Mouse (Mus musculus) intestine, embryonic 16.5 days (tissue): ENCODE measurements around the gene Herc6. TPM values are rescaled to one million over a fixed set of nuclear protein-coding genes. Genes with fewer than 3 reads are reported as not detected.

Experiments used
- ATAC-seq: fragments of 200-750 bp; cut with Nextera tagmentation; 2 replicates; pipeline ENCODE4 v1.8.0; 2017; ENCODE audit warnings: moderate TSS enrichment, moderate library complexity
- H3K27ac ChIP-seq: fragments of 300-500 bp; sonication (generic); 2 replicates; pipeline ENCODE4 v1.5.1; 2014; ENCODE audit warnings: mild to moderate bottlenecking, low read length
- H3K27me3 ChIP-seq: fragments of 300-500 bp; sonication (generic); replicated peaks from 2 replicates; pipeline ENCODE4 v1.6.1; 2014; ENCODE audit warnings: low read length, control low read depth, mixed read lengths; ENCODE audit not compliant: control insufficient read depth, insufficient read depth
- H3K36me3 ChIP-seq: fragments of 300-500 bp; sonication (generic); 2 replicates; pipeline ENCODE4 v1.6.1; 2014; ENCODE audit warnings: low read length, control low read depth; ENCODE audit not compliant: control insufficient read depth, insufficient read depth
- H3K4me1 ChIP-seq: fragments of 300-500 bp; sonication (generic); 2 replicates; pipeline ENCODE4 v1.6.1; 2014; ENCODE audit warnings: low read length, control low read depth, mixed read lengths; ENCODE audit not compliant: control insufficient read depth, insufficient read depth
- H3K4me2 ChIP-seq: fragments of 300-500 bp; sonication (generic); 2 replicates; pipeline ENCODE4 v1.6.1; 2014; ENCODE audit warnings: low read depth, low read length, control low read depth
- H3K4me3 ChIP-seq: fragments of 300-500 bp; sonication (generic); 2 replicates; pipeline ENCODE4 v1.5.1; 2014; ENCODE audit warnings: mild to moderate bottlenecking, low read length
- H3K9ac ChIP-seq: fragments of 300-500 bp; sonication (generic); 2 replicates; pipeline ENCODE4 v1.6.1; 2014; ENCODE audit warnings: low read depth, low read length
- H3K9me3 ChIP-seq: fragments of 300-500 bp; sonication (generic); 2 replicates; pipeline ENCODE4 v1.6.1; 2016; ENCODE audit warnings: low read length, control low read depth; ENCODE audit not compliant: control insufficient read depth
- WGBS: fragments of 180-500 bp; shearing (Covaris S2); extraction: QIAGEN DNeasy Blood & Tissue Kit; methylation state at CpG from one replicate; pipeline ENCODE4 v1.1.7; 2014; 5-methylcytosine and 5-hydroxymethylcytosine counted together
- polyA plus RNA-seq: library from polyadenylated mRNA; unstranded; fragments of >200 nt; fragmentation: Nextera tagmentation; extraction: Ambion mirVana; gene quantifications from 2 replicates; pipeline ENCODE4 v1.2.1, GENCODE M21; 2015

The Herc6 gene
- polyA plus RNA-seq, 1 experiment from 2014 or later: 1.2 TPM

DNA sequence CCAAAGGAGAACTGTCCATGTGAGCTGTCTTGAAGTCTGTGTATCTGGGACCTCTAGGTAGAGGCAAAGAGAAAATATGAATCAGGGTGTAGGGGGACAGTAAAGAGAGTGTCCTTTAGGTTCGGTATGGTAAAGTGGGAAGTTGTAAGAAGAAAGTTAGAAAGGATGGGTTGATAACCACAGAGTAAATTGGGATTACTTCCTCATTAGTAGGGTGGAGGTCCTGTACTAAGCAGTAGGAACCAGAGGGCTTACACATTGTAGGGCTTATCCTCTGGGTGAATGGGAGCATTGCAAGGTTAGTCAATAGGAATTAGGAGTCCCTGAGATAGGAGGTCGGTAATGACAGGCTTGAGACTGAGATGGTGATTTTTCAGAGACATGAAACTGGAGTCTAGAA, 13.2 kb upstream of the Herc6 start:
- WGBS: 85% methylated on average over 2 of the region's 2 CpGs

DNA sequence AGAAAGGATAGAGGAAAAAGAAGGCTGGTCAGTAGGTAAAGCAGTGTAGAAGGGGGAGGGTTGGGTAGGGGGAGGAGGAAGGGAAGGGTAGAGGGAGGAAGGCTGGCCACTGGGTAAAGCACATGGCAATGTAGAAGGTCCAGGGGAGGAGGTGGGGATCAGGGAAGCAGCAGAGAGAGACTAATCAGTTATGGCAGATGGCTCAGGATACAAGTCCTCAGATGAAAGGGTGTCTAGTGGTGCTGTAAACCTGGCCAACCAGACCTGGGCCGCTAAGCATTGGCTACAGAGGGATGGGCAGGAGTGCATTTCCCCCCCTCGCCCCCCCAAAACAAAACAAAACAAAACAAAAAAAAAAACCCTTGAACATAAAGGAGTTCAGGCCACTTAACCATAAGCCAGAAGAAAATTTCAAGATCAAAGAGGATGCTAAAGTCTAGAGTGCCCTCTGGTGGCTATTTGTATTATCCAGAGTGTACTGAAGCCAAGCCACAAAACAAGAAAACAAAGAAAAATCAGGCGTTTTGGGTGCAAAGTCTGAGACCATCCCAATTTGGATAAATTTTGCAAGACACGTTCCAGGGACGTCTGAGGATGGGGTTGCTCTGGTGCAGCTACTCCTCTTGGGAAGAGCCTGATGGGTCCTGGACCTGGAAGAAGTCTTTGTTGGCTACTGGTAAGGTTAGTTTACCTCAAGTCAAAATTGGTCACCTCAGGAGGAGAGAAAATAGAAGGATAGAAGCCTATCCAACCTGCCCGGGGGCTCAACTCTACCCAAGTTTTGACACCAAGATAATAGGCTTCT, 10.4 kb upstream of the Herc6 start:
- no peaks in the 10 kb centered on the region for H3K27me3 ChIP-seq
- no peak overlapping the region for H3K9ac ChIP-seq
- no peak overlapping the region for H3K4me3 ChIP-seq
- H3K4me1 ChIP-seq: no peaks in the 10 kb centered on the region
- ATAC-seq: peak; percentile 59; the same call in 1 of the 2 replicates
- H3K27ac ChIP-seq: no peak overlapping the region
- H3K4me2 ChIP-seq: no peak overlapping the region
- whole genome bisulfite sequencing: 12% methylated on average over 6 of the region's 6 CpGs
- H3K9me3 ChIP-seq: no peaks in the 10 kb centered on the region
- H3K36me3 ChIP-seq: no peaks in the 10 kb centered on the region

More for the DNA sequence above, 13.2 kb upstream of the Herc6 start:
- no peaks in the 10 kb centered on the region for H3K9me3 ChIP-seq
- H3K4me3 ChIP-seq: no peak overlapping the region
- H3K36me3 ChIP-seq: no peaks in the 10 kb centered on the region
- no peak for ATAC-seq
- H3K27me3 ChIP-seq: no peaks in the 10 kb centered on the region
- H3K4me1 ChIP-seq: no peaks in the 10 kb centered on the region
- no peak overlapping the region for H3K9ac ChIP-seq
- H3K4me2 ChIP-seq: no peak overlapping the region
- no peak overlapping the region for H3K27ac ChIP-seq

DNA sequence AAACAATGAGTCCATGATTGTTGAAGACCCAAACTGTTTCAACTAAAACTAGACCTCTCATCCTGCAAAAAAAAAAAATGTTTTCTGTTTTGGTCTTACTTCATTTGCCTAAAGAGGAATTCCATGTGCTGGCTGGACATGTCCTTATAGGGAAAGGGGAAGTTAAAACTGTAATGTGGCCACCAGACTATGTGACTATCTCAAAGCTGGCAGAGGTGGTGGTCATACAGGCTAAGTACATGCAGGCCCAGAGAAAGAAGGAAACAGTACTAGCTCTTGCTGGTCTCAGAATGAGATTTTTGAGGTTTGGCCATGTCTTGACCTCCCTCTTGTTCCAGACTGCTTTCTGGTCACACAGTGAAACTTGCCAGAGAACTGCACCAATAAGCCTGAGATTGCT, 9.2 kb upstream of the Herc6 start:
- Histone ChIP-seq H3K4me2 (no peak overlapping the region), H3K9ac (no peak overlapping the region), H3K4me3 (no peak overlapping the region), H3K36me3 (no peaks in the 10 kb centered on the region), H3K27me3 (no peaks in the 10 kb centered on the region), H3K27ac (no peak overlapping the region), H3K4me1 (no peaks in the 10 kb centered on the region), H3K9me3 (no peaks in the 10 kb centered on the region)
- ATAC-seq: no peak

DNA sequence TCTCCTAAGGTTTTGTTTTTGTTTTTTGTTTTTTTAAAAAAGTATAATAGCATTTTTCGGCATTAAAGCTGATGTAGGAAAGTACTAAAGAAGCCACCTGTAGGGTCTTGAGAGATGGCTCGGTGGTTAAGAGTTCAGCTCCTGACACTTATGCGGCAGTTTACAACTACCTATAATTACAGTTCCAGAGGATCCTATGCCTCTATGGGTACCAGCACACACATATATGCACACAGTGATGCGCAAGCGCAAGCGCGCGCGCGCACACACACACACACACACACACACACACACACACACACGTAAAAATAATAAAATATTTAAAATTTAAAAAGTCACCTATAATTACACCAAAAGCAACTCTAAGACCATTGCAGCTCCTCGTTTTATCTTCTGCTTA, 795 bp downstream of the Herc6 start:
- Histone ChIP-seq H3K27ac (no peak overlapping the region), H3K4me2 (peak overlapping the region; percentile 90), H3K9me3 (no peaks in the 10 kb centered on the region), H3K27me3 (no peaks in the 10 kb centered on the region), H3K9ac (no peak overlapping the region), H3K36me3 (no peaks in the 10 kb centered on the region), H3K4me1 (no peaks in the 10 kb centered on the region), H3K4me3 (peak overlapping the region; percentile 73)
- 84% methylated on average over 12 of the region's 12 CpGs for WGBS
- peak; percentile 45; the same call in 1 of the 2 replicates for ATAC-seq

DNA sequence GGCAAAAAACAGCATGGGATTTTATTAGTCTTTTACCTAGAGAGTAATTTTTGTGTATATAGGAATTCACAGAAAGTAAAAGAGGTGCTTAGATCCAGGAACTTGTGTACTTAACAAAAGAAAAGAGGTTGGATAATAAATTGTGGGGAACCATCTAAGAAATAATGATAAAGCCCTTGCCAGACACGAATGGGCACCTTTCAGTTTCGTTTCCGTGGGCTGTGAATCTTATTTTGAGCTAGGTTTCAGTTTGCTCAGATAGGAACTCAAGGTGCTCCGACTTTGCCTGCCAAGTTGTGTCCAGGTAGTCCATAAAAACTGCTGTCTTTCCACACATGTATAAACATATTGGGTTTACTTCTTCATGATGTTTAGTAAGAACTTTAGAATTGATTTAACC, 1.6 kb downstream of the Herc6 start:
- Histone ChIP-seq H3K4me1 (no peaks in the 10 kb centered on the region), H3K4me3 (no peak overlapping the region), H3K9ac (no peak overlapping the region), H3K27me3 (no peaks in the 10 kb centered on the region), H3K27ac (no peak overlapping the region), H3K36me3 (no peaks in the 10 kb centered on the region), H3K4me2 (no peak overlapping the region), H3K9me3 (no peaks in the 10 kb centered on the region)
- WGBS: 74% methylated on average over 4 of the region's 4 CpGs
- no peak for ATAC-seq

DNA sequence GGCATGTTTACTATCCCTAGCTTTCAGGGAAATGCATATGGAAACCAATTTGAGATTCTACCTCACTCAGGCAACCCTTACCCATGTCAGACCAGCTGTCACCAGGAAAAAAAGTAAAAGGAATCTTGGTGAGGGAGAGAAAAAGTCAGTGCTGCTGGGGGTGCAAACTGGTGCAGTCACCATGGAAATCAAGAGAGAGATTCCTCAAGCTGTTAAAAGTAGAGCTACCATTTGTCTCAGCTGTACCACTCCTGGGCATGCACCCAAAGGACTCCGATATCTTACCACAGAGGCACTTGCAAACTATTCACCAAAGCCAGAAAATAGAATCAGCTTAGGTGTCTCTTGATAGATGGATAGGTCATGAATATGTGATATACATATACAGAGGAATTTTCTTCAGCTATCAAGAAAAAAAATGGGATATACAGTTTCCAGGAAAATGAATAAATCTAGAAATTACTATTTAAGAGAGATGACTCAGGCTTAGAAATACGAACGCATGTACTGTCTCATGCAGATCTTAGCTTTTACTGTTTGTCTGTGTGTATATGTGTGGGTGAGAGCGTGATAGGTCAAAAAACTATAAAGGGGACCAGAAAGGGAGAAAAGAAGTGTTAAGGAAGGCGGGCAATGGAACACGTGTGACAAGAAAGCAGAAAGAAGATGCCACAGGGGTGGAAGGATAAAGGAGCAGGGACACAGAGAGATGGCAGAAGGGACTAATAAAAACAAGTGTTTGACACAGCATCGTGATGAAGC, 24.9 kb downstream of the Herc6 start:
- Histone ChIP-seq H3K4me1 (no peaks in the 10 kb centered on the region), H3K36me3 (no peaks in the 10 kb centered on the region), H3K4me2 (no peak overlapping the region), H3K9me3 (no peaks in the 10 kb centered on the region), H3K9ac (no peak overlapping the region), H3K4me3 (no peak overlapping the region), H3K27ac (no peak overlapping the region), H3K27me3 (no peaks in the 10 kb centered on the region)
- 89% methylated on average over 7 of the region's 7 CpGs for WGBS
- ATAC-seq: no peak

DNA sequence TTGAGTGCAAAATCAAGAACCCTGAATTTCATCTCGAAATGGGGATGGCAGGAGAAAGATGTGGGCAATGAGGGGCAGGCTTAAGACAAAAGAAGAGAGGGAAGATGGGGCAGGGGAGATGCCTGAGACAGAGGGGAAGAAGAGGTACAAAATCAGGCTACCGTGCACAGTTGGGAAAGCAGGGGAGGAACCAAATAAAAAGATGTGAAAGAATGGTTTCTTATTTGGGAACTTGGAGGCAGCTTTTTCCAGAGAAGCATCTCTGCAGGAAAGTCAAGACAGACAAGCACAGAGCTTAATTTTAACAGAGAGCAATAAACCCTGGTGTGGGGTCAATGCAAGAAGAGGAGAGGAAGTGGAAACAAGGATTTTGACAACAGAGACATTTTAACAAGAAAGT, 27.2 kb downstream of the Herc6 start:
- H3K4me1 ChIP-seq: no peaks in the 10 kb centered on the region
- no peak for ATAC-seq
- 86% methylated on average over 2 of the region's 2 CpGs for WGBS
- no peak overlapping the region for H3K4me2 ChIP-seq
- no peak overlapping the region for H3K4me3 ChIP-seq
- H3K27me3 ChIP-seq: no peaks in the 10 kb centered on the region
- no peak overlapping the region for H3K27ac ChIP-seq
- H3K36me3 ChIP-seq: no peaks in the 10 kb centered on the region
- H3K9me3 ChIP-seq: no peaks in the 10 kb centered on the region
- H3K9ac ChIP-seq: no peak overlapping the region

DNA sequence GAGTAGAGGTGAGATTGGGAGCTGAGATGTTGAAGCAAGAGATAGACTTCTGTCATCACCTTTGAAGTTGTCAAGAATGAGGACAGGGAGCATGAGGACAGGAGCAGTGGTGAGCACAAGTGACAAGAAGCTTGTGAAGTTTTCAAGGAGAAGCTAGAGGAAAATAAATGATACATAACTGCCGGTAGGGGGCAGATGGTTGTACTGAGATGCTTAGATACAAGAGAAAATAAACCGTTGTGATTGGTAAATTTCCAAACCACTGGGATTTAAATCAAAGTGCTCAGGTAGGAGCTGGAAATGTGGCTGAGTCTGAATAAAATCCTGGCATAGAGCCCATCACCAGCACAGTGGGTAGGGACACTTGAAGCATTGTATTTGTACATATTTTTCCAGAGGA, 28.8 kb downstream of the Herc6 start:
- Histone ChIP-seq H3K4me2 (no peak overlapping the region), H3K9ac (no peak overlapping the region), H3K4me1 (no peaks in the 10 kb centered on the region), H3K4me3 (no peak overlapping the region), H3K9me3 (no peaks in the 10 kb centered on the region), H3K27ac (no peak overlapping the region), H3K36me3 (no peaks in the 10 kb centered on the region), H3K27me3 (no peaks in the 10 kb centered on the region)
- 49% methylated on average over 2 of the region's 2 CpGs for WGBS
- no peak for ATAC-seq

DNA sequence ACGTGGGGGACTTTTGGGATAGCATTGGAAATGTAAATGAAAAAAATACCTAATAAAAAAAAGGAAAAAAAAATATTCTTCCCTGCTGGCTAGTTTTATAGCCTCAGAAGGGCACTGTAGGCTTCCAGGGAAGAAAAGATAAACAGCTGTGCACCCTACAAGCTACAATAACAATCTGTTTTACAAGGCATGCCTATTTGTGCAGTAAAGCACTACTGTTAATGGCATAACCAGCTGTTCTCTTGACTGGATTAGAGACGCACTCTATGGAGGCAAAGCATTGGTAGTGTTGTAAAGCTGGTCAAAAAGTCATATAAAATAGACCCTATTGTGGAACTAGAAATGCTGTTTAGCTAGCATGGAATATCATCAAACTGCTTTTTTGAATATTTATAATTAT, 35.0 kb downstream of the Herc6 start:
- Histone ChIP-seq H3K9ac (no peak overlapping the region), H3K4me1 (no peaks in the 10 kb centered on the region), H3K36me3 (no peaks in the 10 kb centered on the region), H3K9me3 (no peaks in the 10 kb centered on the region), H3K27me3 (no peaks in the 10 kb centered on the region), H3K4me2 (no peak overlapping the region), H3K27ac (no peak overlapping the region), H3K4me3 (no peak overlapping the region)
- WGBS: 75% methylated on average over 2 of the region's 2 CpGs
- no peak for ATAC-seq
